Mouse (Mus musculus): ENCODE measurements at regions not wholly inside any gene's neighbourhood (a gene's known extent, or its start where the extent isn't known, plus 50 kb on each side); places are given as distances from the start of the nearest gene placed in this dataset.

GRCm38 (mm10) chr7:69578958-69579810 lies 787.4 kb downstream of the Nr2f2 start:
- no peak for DNase-seq (ENCODE audit: low spot score in 2 of 2)

- DNase-seq (ENCODE audit: low spot score in 2 of 2), result no peak
Measured at GRCm38 (mm10) chr7:69577754-69578153, 788.8 kb downstream of the Nr2f2 start.

- DNase-seq (ENCODE audit: low spot score in 2 of 2), result no peak
Measured at GRCm38 (mm10) chr7:69576596-69576995, 789.9 kb downstream of the Nr2f2 start.

- DNase-seq (ENCODE audit: low spot score in 2 of 2), result peak in 1 of 2 experiments; percentile 11
Measured at GRCm38 (mm10) chr7:69573730-69574129, 792.8 kb downstream of the Nr2f2 start.

GRCm38 (mm10) chr7:69572626-69573394 lies 793.7 kb downstream of the Nr2f2 start:
- DNase-seq (ENCODE audit: low spot score in 2 of 2), result no peak

- no peak for DNase-seq (ENCODE audit: low spot score in 2 of 2)
Measured at GRCm38 (mm10) chr7:69566949-69567348, 799.6 kb downstream of the Nr2f2 start.

GRCm38 (mm10) chr7:69564432-69564831 lies 802.1 kb downstream of the Nr2f2 start:
- DNase-seq (ENCODE audit: low spot score in 2 of 2), result no peak

- DNase-seq (ENCODE audit: low spot score in 2 of 2), result no peak
Measured at GRCm38 (mm10) chr7:69554776-69555175, 805.7 kb upstream of the Arrdc4 start.

- DNase-seq (ENCODE audit: low spot score in 2 of 2), result no peak
Measured at GRCm38 (mm10) chr7:69553981-69554380, 804.9 kb upstream of the Arrdc4 start.

GRCm38 (mm10) chr7:69536072-69536471 lies 787.0 kb upstream of the Arrdc4 start:
- no peak for DNase-seq (ENCODE audit: low spot score in 2 of 2)

GRCm38 (mm10) chr7:69513966-69514365 lies 764.9 kb upstream of the Arrdc4 start:
- DNase-seq (ENCODE audit: low spot score in 2 of 2), result no peak

- DNase-seq (ENCODE audit: low spot score in 2 of 2), result no peak
Measured at GRCm38 (mm10) chr7:69510389-69510788, 761.3 kb upstream of the Arrdc4 start.

GRCm38 (mm10) chr7:69493062-69493930 lies 744.3 kb upstream of the Arrdc4 start:
- DNase-seq (ENCODE audit: low spot score in 2 of 2), result no peak

GRCm38 (mm10) chr7:69490566-69491466 lies 741.8 kb upstream of the Arrdc4 start:
- peak; percentile 45 to 84 for DNase-seq (ENCODE audit: low spot score in 2 of 2)

GRCm38 (mm10) chr7:69488630-69489029 lies 739.6 kb upstream of the Arrdc4 start:
- peak; percentile 26 to 30 for DNase-seq (ENCODE audit: low spot score in 2 of 2)

GRCm38 (mm10) chr7:69487111-69487510 lies 738.1 kb upstream of the Arrdc4 start:
- no peak for DNase-seq (ENCODE audit: low spot score in 2 of 2)

GRCm38 (mm10) chr7:69484552-69484951 lies 735.5 kb upstream of the Arrdc4 start:
- DNase-seq (ENCODE audit: low spot score in 2 of 2), result no peak
